Mouse (Mus musculus): ENCODE results near the gene Olfr480.

Olfr480 gene

GRCm38 (mm10) chr7:108067246-108067645 is at the start of gene Olfr480:
Olfr480 (minus strand) TSS chr7:108067346.
- DNase-seq (ENCODE audit: low read depth, low spot score): no peak

- no peak for DNase-seq (ENCODE audit: low read depth, low spot score)
Measured at GRCm38 (mm10) chr7:108100549-108100948, 33.4 kb upstream of the Olfr480 start, which contains the start of gene Olfr483. Olfr483 (plus strand) TSS chr7:108100849.

- DNase-seq (ENCODE audit: low read depth, low spot score): no peak
Measured at GRCm38 (mm10) chr7:108097486-108097885, 30.3 kb upstream of the Olfr480 start, which contains the start of gene Olfr482. Olfr482 (minus strand) TSS chr7:108097586.

DNA sequence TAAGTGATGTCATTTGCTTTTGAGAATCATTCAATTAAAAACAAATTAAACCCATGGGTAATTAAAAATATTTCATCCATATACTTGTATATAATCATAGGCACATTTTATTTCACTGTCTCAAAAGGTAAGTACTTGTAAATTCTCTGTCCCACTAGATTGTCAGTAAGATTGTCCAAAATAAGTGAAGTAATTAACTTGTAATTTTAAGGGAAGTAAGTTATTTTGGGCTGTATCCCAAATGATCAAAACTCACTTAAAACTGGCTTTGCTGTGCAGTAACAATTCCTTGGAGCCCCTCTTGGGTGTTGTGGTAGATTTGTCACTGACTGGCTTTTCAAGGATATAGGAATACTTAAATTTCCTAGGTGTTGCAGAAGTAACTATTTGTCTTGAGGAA is 12.4 kb upstream of the Olfr480 start, which contains the start of gene Olfr481:
Gene Olfr481, plus strand, starts transcription at position 301 of the 400 bp plus-strand sequence.
- no peak for DNase-seq (ENCODE audit: low read depth, low spot score)

DNA sequence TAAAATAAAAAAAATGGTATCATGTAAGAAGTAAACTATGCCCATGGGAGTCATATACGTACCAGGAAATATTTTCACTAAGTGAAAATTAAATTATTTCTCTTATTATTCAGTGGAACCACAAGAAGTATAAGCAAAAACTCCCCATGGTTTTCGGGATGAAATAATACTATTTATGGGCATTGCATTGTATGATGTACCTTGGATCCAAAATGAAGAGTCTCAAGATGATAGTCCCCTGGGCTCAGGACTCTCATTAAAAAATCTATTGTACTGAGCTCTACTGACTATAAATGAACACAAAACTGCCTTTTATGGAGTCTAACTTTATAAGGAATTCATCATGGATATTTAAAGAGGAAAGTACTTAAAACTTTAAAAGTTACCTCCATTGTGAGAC is 16.8 kb downstream of the Olfr480 start, which contains the start of gene Olfr479:
Gene Olfr479, plus strand, starts transcription at position 301 of the 400 bp plus-strand sequence.
- no peak for DNase-seq (ENCODE audit: low read depth, low spot score)

- no peak for DNase-seq (ENCODE audit: low read depth, low spot score)
Measured at GRCm38 (mm10) chr7:108033889-108034288, 33.3 kb downstream of the Olfr480 start, which contains the start of gene Olfr478. Olfr478 (minus strand) TSS chr7:108033989.

All from skeletal muscle tissue, adult 2 months (tissue).